Mouse (Mus musculus): ENCODE measurements around the gene Tmem216. TPM values are rescaled to one million over a fixed set of nuclear protein-coding genes. Genes with fewer than 3 reads are reported as not detected.

Tmem216 gene
- polyA plus RNA-seq, 1 experiment from 2014 or later, result 9.9 TPM

DNA sequence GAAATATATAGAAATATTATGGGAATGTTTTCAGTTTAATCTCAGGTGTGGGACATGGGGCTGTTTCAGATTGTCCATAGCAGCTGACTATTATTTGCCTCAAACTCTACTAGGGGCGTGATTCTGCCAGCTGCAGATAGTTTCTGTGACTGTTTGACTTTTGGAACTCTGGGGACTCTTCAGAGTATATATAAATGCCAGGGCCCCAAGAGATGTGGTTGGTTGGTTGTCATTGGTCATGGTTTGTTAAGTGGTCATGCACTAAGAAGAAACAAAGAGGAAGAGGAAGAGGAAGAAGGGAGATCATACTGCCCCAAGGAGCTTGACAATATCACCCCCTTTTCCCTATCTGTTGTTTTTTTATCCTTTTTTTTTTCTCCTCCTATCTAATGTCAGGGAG is 34.1 kb downstream of the Tmem216 start:
- Histone ChIP-seq H3K4me3 (ENCODE audit: low read depth, low read length) (no peak overlapping the region), H3K9me3 (replicated peaks; ENCODE audit: control insufficient read depth, low read length) (no peaks in the 10 kb centered on the region), H3K4me1 (ENCODE audit: control insufficient read depth, low read depth, low read length) (peaks cover 23% of the 10 kb centered on the region), H3K9ac (ENCODE audit: low read depth, low read length) (no peak overlapping the region), H3K4me2 (ENCODE audit: low read depth, low read length) (no peak overlapping the region), H3K27me3 (ENCODE audit: control insufficient read depth, insufficient read depth, low read depth, low read length) (no peaks in the 10 kb centered on the region), H3K36me3 (ENCODE audit: control insufficient read depth, insufficient read depth) (peaks cover 6% of the 10 kb centered on the region), H3K27ac (ENCODE audit: low read length) (no peak overlapping the region)
- 59% methylated on average over 1 of the region's 1 CpGs for WGBS (ENCODE audit: insufficient replicate concordance)
- ATAC-seq (ENCODE audit: low read depth), result no peak

DNA sequence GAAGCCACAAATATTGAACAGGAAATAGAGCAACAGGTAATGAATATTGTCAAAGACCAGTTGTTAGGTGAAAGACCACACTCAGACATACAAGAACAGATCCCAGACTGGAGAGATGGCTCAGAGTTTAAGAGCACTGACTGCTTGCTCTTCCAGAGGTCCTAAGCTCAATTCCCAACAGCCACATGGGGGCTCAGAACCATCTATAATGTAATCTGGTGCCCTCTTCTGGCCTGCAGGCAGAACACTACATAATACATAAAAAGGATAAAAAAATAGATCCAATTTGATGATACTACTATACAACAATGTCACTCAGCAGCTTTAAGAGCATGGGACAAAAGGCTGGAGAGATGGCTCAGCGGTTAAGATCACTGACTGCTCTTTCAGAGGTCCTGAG is 35.7 kb downstream of the Tmem216 start:
- 54% methylated on average over 1 of the region's 1 CpGs for WGBS (ENCODE audit: insufficient replicate concordance)
- ATAC-seq (ENCODE audit: low read depth), result no peak
- Histone ChIP-seq H3K27ac (ENCODE audit: low read length) (no peak overlapping the region), H3K36me3 (ENCODE audit: control insufficient read depth, insufficient read depth) (peaks cover 15% of the 10 kb centered on the region), H3K9me3 (replicated peaks; ENCODE audit: control insufficient read depth, low read length) (no peaks in the 10 kb centered on the region), H3K4me3 (ENCODE audit: low read depth, low read length) (no peak overlapping the region), H3K27me3 (ENCODE audit: control insufficient read depth, insufficient read depth, low read depth, low read length) (no peaks in the 10 kb centered on the region), H3K4me1 (ENCODE audit: control insufficient read depth, low read depth, low read length) (peaks cover 15% of the 10 kb centered on the region), H3K9ac (ENCODE audit: low read depth, low read length) (no peak overlapping the region), H3K4me2 (ENCODE audit: low read depth, low read length) (no peak overlapping the region)

DNA sequence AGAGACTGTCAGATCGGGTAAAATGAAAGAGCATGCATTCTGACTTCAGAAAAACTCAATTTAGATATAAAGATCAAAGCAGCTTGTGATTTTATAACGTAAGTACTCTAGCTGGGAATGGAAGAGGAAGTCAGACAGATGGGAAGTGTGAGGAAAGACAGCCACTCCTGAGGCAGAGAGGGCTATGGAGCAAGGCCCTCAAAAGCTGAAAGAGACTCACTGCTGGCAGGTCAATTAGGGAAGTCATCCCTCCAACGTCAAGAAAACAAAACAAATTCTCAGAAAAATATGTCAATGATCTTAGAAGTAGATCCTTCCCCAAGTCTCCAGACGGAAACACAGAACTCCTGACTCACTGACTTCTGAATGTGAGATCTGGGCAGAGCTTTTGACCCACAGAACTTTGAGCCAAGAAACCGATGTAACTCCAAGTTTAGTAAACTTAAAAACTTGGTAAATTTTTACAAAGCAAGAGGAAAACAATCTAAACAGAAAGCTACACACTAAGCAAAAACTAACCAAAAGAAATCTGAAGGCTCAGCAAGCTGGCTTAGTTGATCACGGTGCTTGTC is 45.2 kb downstream of the Tmem216 start:
- WGBS (ENCODE audit: insufficient replicate concordance), result 65% methylated on average over 6 of the region's 6 CpGs
- Histone ChIP-seq H3K4me3 (ENCODE audit: low read depth, low read length) (no peak overlapping the region), H3K27me3 (ENCODE audit: control insufficient read depth, insufficient read depth, low read depth, low read length) (no peaks in the 10 kb centered on the region), H3K9ac (ENCODE audit: low read depth, low read length) (no peak overlapping the region), H3K9me3 (replicated peaks; ENCODE audit: control insufficient read depth, low read length) (no peaks in the 10 kb centered on the region), H3K4me2 (ENCODE audit: low read depth, low read length) (no peak overlapping the region), H3K36me3 (ENCODE audit: control insufficient read depth, insufficient read depth) (peaks cover 13% of the 10 kb centered on the region), H3K27ac (ENCODE audit: low read length) (no peak overlapping the region), H3K4me1 (ENCODE audit: control insufficient read depth, low read depth, low read length) (no peaks in the 10 kb centered on the region)
- no peak for ATAC-seq (ENCODE audit: low read depth)

DNA sequence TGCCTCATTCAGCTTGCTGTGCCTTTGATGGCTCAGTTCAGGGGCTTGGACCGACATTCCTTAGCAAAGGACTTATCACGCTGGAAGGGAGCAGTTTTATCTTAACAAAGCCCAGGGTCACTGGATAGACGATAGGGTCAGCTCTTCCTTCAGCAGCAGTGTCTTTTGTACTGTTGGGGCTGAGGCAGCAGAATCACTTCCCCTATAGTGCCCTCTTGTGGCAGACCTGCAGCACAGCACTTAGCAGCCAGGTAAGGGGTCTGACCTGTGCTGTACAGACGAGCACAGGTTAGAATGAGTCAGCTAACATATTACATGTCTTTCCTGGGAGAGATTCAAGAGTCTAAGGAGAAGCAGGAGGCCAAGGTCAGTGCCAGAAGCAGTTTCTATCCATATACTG is 53.5 kb downstream of the Tmem216 start:
- Histone ChIP-seq H3K4me3 (ENCODE audit: low read depth, low read length) (no peak overlapping the region), H3K4me2 (ENCODE audit: low read depth, low read length) (no peak overlapping the region), H3K4me1 (ENCODE audit: control insufficient read depth, low read depth, low read length) (no peaks in the 10 kb centered on the region), H3K9me3 (replicated peaks; ENCODE audit: control insufficient read depth, low read length) (no peaks in the 10 kb centered on the region), H3K9ac (ENCODE audit: low read depth, low read length) (no peak overlapping the region), H3K27me3 (ENCODE audit: control insufficient read depth, insufficient read depth, low read depth, low read length) (no peaks in the 10 kb centered on the region), H3K27ac (ENCODE audit: low read length) (no peak overlapping the region), H3K36me3 (ENCODE audit: control insufficient read depth, insufficient read depth) (peaks cover 16% of the 10 kb centered on the region)
- 18% methylated on average over 4 of the region's 4 CpGs for WGBS (ENCODE audit: insufficient replicate concordance)
- no peak for ATAC-seq (ENCODE audit: low read depth)

DNA sequence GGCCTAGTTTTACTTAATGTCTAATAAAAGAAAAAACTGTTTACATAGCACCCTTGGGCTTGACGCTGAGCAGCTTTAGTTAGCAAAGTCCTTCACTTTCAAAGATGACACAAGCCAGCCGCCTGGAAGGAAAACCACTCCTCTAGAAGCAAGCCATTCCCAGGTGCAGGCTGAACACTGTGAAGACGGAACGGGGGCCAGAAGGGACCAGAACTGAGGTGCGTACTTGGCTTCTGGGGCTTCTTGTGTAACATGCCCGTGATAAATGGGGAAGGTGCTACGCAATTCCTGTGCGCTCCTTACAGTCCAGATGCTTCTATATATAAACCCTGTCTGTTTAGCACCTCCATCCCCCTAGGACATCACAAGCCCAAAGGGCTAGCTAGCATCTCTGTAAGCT is 55.5 kb downstream of the Tmem216 start:
- Histone ChIP-seq H3K27ac (ENCODE audit: low read length) (no peak overlapping the region), H3K4me2 (ENCODE audit: low read depth, low read length) (no peak overlapping the region), H3K9me3 (replicated peaks; ENCODE audit: control insufficient read depth, low read length) (no peaks in the 10 kb centered on the region), H3K27me3 (ENCODE audit: control insufficient read depth, insufficient read depth, low read depth, low read length) (no peaks in the 10 kb centered on the region), H3K4me1 (ENCODE audit: control insufficient read depth, low read depth, low read length) (no peaks in the 10 kb centered on the region), H3K4me3 (ENCODE audit: low read depth, low read length) (no peak overlapping the region), H3K36me3 (ENCODE audit: control insufficient read depth, insufficient read depth) (peaks cover 14% of the 10 kb centered on the region), H3K9ac (ENCODE audit: low read depth, low read length) (no peak overlapping the region)
- no peak for ATAC-seq (ENCODE audit: low read depth)
- WGBS (ENCODE audit: insufficient replicate concordance), result 83% methylated on average over 8 of the region's 8 CpGs

DNA sequence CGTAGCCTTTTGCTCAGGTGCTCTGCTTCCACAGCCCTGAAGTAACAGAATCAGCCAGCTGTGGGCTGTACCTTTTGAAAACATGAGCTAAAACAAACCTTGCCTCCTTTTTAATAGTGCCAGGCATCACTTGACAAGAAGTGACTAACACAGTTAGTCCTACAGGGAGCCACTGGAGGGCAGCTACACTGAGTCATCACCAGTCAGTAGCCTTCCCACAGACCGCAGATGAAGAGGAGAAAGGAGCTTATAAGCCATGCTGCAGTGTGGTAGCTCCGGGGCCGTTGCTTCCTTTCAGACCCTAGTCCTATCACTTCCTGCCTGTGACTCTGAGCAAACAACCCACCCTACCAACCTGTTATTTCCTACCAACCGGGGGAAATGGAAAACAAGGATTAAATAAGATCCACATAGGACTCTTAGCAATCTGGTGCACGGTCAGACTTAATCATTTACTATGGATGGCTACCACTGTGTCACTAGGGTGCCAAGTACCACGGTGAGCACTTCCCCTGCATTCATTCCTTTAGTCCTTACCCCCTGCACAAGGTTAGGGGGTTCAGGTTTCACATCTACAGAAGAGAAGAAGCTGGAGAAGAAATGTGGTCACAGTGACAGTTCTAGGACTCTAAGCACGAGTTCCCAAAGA is 58.4 kb downstream of the Tmem216 start:
- no peak for ATAC-seq (ENCODE audit: low read depth)
- Histone ChIP-seq H3K36me3 (ENCODE audit: control insufficient read depth, insufficient read depth) (peaks cover 14% of the 10 kb centered on the region), H3K9me3 (replicated peaks; ENCODE audit: control insufficient read depth, low read length) (no peaks in the 10 kb centered on the region), H3K4me2 (ENCODE audit: low read depth, low read length) (no peak overlapping the region), H3K9ac (ENCODE audit: low read depth, low read length) (no peak overlapping the region), H3K27ac (ENCODE audit: low read length) (no peak overlapping the region), H3K4me3 (ENCODE audit: low read depth, low read length) (no peak overlapping the region), H3K4me1 (ENCODE audit: control insufficient read depth, low read depth, low read length) (no peaks in the 10 kb centered on the region), H3K27me3 (ENCODE audit: control insufficient read depth, insufficient read depth, low read depth, low read length) (peaks cover under 1% of the 10 kb centered on the region; the same call in 1 of the 2 replicates)
- 24% methylated on average over 8 of the region's 8 CpGs for WGBS (ENCODE audit: insufficient replicate concordance)

DNA sequence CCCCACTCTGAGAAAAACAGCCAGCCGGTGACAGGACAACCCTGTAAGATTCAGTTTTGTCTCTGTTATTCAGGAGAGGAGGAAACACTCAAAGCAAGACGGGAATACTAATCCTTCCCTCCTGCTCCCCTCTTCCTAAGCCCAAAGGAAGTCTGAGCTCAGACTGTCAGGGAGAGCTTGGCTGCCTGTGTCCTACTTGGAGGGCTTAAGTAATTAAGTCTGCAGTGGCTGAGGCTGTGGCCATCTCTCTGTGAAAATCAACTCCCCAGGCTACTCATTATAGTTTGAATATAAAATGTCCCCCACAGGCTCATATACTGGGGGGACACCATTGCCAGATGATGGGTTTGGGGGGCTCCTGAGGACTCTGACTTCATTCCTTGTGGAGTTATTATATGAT is 59.1 kb downstream of the Tmem216 start:
- Histone ChIP-seq H3K27ac (ENCODE audit: low read length) (no peak overlapping the region), H3K4me1 (ENCODE audit: control insufficient read depth, low read depth, low read length) (no peaks in the 10 kb centered on the region), H3K36me3 (ENCODE audit: control insufficient read depth, insufficient read depth) (peaks cover 12% of the 10 kb centered on the region), H3K27me3 (ENCODE audit: control insufficient read depth, insufficient read depth, low read depth, low read length) (peaks cover 7% of the 10 kb centered on the region; the same call in 1 of the 2 replicates), H3K4me3 (ENCODE audit: low read depth, low read length) (no peak overlapping the region), H3K9ac (ENCODE audit: low read depth, low read length) (no peak overlapping the region), H3K4me2 (ENCODE audit: low read depth, low read length) (no peak overlapping the region), H3K9me3 (replicated peaks; ENCODE audit: control insufficient read depth, low read length) (no peaks in the 10 kb centered on the region)
- no peak for ATAC-seq (ENCODE audit: low read depth)
- WGBS (ENCODE audit: insufficient replicate concordance), result 46% methylated on average over 2 of the region's 2 CpGs

DNA sequence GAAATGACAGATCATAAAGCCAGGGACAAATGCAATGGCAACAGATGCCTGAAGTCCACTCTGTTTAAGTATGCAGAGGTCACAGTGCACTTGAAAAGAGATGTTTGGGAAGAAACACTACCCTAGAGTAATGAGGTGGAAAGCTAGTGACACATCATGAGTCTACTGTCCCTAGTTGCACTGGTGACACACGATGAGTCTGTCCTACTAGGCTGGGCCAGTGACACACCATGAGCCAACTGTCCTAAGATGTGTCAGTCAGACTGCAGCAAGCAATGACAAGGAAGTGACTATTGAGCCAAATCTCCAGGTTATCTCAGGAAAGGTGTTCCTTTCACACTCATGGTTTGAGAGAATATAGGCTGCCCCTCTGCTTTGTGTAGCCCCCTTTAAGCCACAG is 60.4 kb downstream of the Tmem216 start:
- Histone ChIP-seq H3K4me1 (ENCODE audit: control insufficient read depth, low read depth, low read length) (no peaks in the 10 kb centered on the region), H3K4me2 (ENCODE audit: low read depth, low read length) (no peak overlapping the region), H3K4me3 (ENCODE audit: low read depth, low read length) (no peak overlapping the region), H3K9ac (ENCODE audit: low read depth, low read length) (no peak overlapping the region), H3K27me3 (ENCODE audit: control insufficient read depth, insufficient read depth, low read depth, low read length) (peaks cover 8% of the 10 kb centered on the region; the same call in 1 of the 2 replicates), H3K27ac (ENCODE audit: low read length) (no peak overlapping the region), H3K9me3 (replicated peaks; ENCODE audit: control insufficient read depth, low read length) (no peaks in the 10 kb centered on the region), H3K36me3 (ENCODE audit: control insufficient read depth, insufficient read depth) (peaks cover 6% of the 10 kb centered on the region; the same call in 1 of the 2 replicates)
- no peak for ATAC-seq (ENCODE audit: low read depth)
- WGBS (ENCODE audit: insufficient replicate concordance), result 56% methylated on average over 1 of the region's 1 CpGs

DNA sequence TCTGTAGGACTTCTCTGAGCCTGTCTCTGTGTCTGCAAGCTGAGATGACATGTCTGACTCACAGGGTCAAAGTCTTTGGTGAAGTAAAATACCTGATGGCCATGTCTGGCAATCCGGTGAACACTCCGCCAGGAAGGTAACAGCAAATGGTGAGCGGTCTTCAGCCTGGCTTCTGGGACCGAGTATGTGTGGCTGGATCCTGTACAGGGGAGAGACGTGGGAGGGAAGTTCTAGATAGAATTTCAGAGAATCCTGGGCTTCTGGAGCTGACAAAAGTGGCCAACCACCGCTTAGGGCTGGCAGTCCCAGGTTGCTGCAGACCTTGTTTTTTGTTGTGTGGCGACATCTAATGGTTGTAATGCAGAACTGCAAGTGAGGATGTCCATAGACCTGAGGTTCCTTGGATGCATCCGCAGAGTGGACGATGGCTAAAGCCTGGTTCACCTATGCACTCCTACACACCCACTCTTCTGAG is 69.7 kb downstream of the Tmem216 start:
- Histone ChIP-seq H3K36me3 (ENCODE audit: control insufficient read depth, insufficient read depth) (no peaks in the 10 kb centered on the region), H3K4me1 (ENCODE audit: control insufficient read depth, low read depth, low read length) (no peaks in the 10 kb centered on the region), H3K9me3 (replicated peaks; ENCODE audit: control insufficient read depth, low read length) (no peaks in the 10 kb centered on the region), H3K27ac (ENCODE audit: low read length) (no peak overlapping the region), H3K4me2 (ENCODE audit: low read depth, low read length) (no peak overlapping the region), H3K27me3 (ENCODE audit: control insufficient read depth, insufficient read depth, low read depth, low read length) (no peaks in the 10 kb centered on the region; the same call in 1 of the 2 replicates), H3K9ac (ENCODE audit: low read depth, low read length) (no peak overlapping the region), H3K4me3 (ENCODE audit: low read depth, low read length) (no peak overlapping the region)
- 21% methylated on average over 9 of the region's 9 CpGs for WGBS (ENCODE audit: insufficient replicate concordance)
- ATAC-seq (ENCODE audit: low read depth), result no peak
